Mouse (Mus musculus): Measurements from ENCODE around the gene Sc5d. TPM values are rescaled to one million over a fixed set of nuclear protein-coding genes. Genes with fewer than 3 reads are reported as not detected.

The Sc5d gene
- polyA plus RNA-seq, 1 experiment from 2014 or later = 41.0 TPM

GRCm38 (mm10) chr9:42275027-42275760 is 11.1 kb upstream of the Sc5d start:
- no peak overlapping the region for H3K9ac ChIP-seq (replicated peaks; ENCODE audit: low read depth)
- peak; percentile 55 for DNase-seq (ENCODE audit: low spot score)
- no peaks in the 10 kb centered on the region for H3K9me3 ChIP-seq (ENCODE audit: low read length)
- H3K27ac ChIP-seq (ENCODE audit: low read length) = no peak overlapping the region
- TF ChIP-seq EP300 (IDR thresholded peaks at IDR 0.05) (no peak), CTCF (IDR thresholded peaks at IDR 0.05) (peak; percentile 69)
- no peaks in the 10 kb centered on the region for H3K4me1 ChIP-seq (ENCODE audit: insufficient read depth, low read depth, low read length)
- H3K4me2 ChIP-seq (replicated peaks; ENCODE audit: low read depth, low read length) = no peak overlapping the region
- H3K36me3 ChIP-seq (ENCODE audit: insufficient read depth, low read length) = no peaks in the 10 kb centered on the region
- WGBS = 53% methylated on average over 13 of the region's 13 CpGs
- no peaks in the 10 kb centered on the region for H3K27me3 ChIP-seq (replicated peaks; ENCODE audit: insufficient read depth, low read length)
- no peak for ATAC-seq
- no peak overlapping the region for H3K4me3 ChIP-seq (ENCODE audit: low read depth, low read length)

GRCm38 (mm10) chr9:42273682-42274296 is 9.7 kb upstream of the Sc5d start:
- no peaks in the 10 kb centered on the region for H3K27me3 ChIP-seq (replicated peaks; ENCODE audit: insufficient read depth, low read length)
- ATAC-seq = no peak

GRCm38 (mm10) chr9:42273174-42273573 is 9.1 kb upstream of the Sc5d start:
- WGBS = 76% methylated on average over 3 of the region's 3 CpGs
- Histone ChIP-seq H3K9ac (replicated peaks; ENCODE audit: low read depth) (no peak overlapping the region), H3K36me3 (ENCODE audit: insufficient read depth, low read length) (no peaks in the 10 kb centered on the region), H3K27ac (ENCODE audit: low read length) (no peak overlapping the region), H3K4me3 (ENCODE audit: low read depth, low read length) (no peak overlapping the region), H3K4me2 (replicated peaks; ENCODE audit: low read depth, low read length) (no peak overlapping the region), H3K9me3 (ENCODE audit: low read length) (no peaks in the 10 kb centered on the region), H3K27me3 (replicated peaks; ENCODE audit: insufficient read depth, low read length) (no peaks in the 10 kb centered on the region), H3K4me1 (ENCODE audit: insufficient read depth, low read depth, low read length) (no peaks in the 10 kb centered on the region)
- DNase-seq (ENCODE audit: low spot score) = no peak
- no peak for ATAC-seq
- TF ChIP-seq EP300 (IDR thresholded peaks at IDR 0.05) = no peak
- no peak for TF ChIP-seq CTCF (IDR thresholded peaks at IDR 0.05)

More at GRCm38 (mm10) chr9:42273682-42274296, 9.7 kb upstream of the Sc5d start:
- Histone ChIP-seq H3K27ac (ENCODE audit: low read length) (no peak overlapping the region), H3K9me3 (ENCODE audit: low read length) (no peaks in the 10 kb centered on the region), H3K9ac (replicated peaks; ENCODE audit: low read depth) (no peak overlapping the region), H3K36me3 (ENCODE audit: insufficient read depth, low read length) (no peaks in the 10 kb centered on the region), H3K4me3 (ENCODE audit: low read depth, low read length) (no peak overlapping the region), H3K4me2 (replicated peaks; ENCODE audit: low read depth, low read length) (no peak overlapping the region), H3K4me1 (ENCODE audit: insufficient read depth, low read depth, low read length) (no peaks in the 10 kb centered on the region)
- WGBS = 93% methylated on average over 6 of the region's 6 CpGs
- no peak for DNase-seq (ENCODE audit: low spot score)
- TF ChIP-seq EP300 (IDR thresholded peaks at IDR 0.05) (no peak), CTCF (IDR thresholded peaks at IDR 0.05) (no peak)

- no peak for TF ChIP-seq CTCF (IDR thresholded peaks at IDR 0.05)
- TF ChIP-seq EP300 (IDR thresholded peaks at IDR 0.05) = no peak
- no peak for DNase-seq (ENCODE audit: low spot score)
- H3K4me2 ChIP-seq (replicated peaks; ENCODE audit: low read depth, low read length) = no peak overlapping the region
Observed at GRCm38 (mm10) chr9:42272690-42273089, 8.6 kb upstream of the Sc5d start.

GRCm38 (mm10) chr9:42271456-42271855 is 7.4 kb upstream of the Sc5d start:
- H3K9me3 ChIP-seq (ENCODE audit: low read length) = no peaks in the 10 kb centered on the region
- no peaks in the 10 kb centered on the region for H3K27me3 ChIP-seq (replicated peaks; ENCODE audit: insufficient read depth, low read length)
- TF ChIP-seq EP300 (IDR thresholded peaks at IDR 0.05) (no peak), CTCF (IDR thresholded peaks at IDR 0.05) (no peak)
- ATAC-seq = peak; percentile 26
- peak; percentile 69 for DNase-seq (ENCODE audit: low spot score)
- no peak overlapping the region for H3K4me3 ChIP-seq (ENCODE audit: low read depth, low read length)
- WGBS = 48% methylated on average over 5 of the region's 5 CpGs
- H3K4me2 ChIP-seq (replicated peaks; ENCODE audit: low read depth, low read length) = no peak overlapping the region
- H3K9ac ChIP-seq (replicated peaks; ENCODE audit: low read depth) = no peak overlapping the region
- no peak overlapping the region for H3K27ac ChIP-seq (ENCODE audit: low read length)
- no peaks in the 10 kb centered on the region for H3K4me1 ChIP-seq (ENCODE audit: insufficient read depth, low read depth, low read length)
- no peaks in the 10 kb centered on the region for H3K36me3 ChIP-seq (ENCODE audit: insufficient read depth, low read length)

More at GRCm38 (mm10) chr9:42272690-42273089, 8.6 kb upstream of the Sc5d start:
- Histone ChIP-seq H3K9ac (replicated peaks; ENCODE audit: low read depth) (no peak overlapping the region), H3K4me3 (ENCODE audit: low read depth, low read length) (no peak overlapping the region), H3K36me3 (ENCODE audit: insufficient read depth, low read length) (no peaks in the 10 kb centered on the region), H3K9me3 (ENCODE audit: low read length) (no peaks in the 10 kb centered on the region), H3K4me1 (ENCODE audit: insufficient read depth, low read depth, low read length) (no peaks in the 10 kb centered on the region), H3K27ac (ENCODE audit: low read length) (no peak overlapping the region), H3K27me3 (replicated peaks; ENCODE audit: insufficient read depth, low read length) (no peaks in the 10 kb centered on the region)
- WGBS = 58% methylated on average over 4 of the region's 4 CpGs
- ATAC-seq = no peak

- Histone ChIP-seq H3K9ac (replicated peaks; ENCODE audit: low read depth) (no peak overlapping the region), H3K4me2 (replicated peaks; ENCODE audit: low read depth, low read length) (no peak overlapping the region), H3K4me1 (ENCODE audit: insufficient read depth, low read depth, low read length) (no peaks in the 10 kb centered on the region), H3K4me3 (ENCODE audit: low read depth, low read length) (no peak overlapping the region), H3K27ac (ENCODE audit: low read length) (no peak overlapping the region), H3K9me3 (ENCODE audit: low read length) (no peaks in the 10 kb centered on the region), H3K36me3 (ENCODE audit: insufficient read depth, low read length) (no peaks in the 10 kb centered on the region), H3K27me3 (replicated peaks; ENCODE audit: insufficient read depth, low read length) (no peaks in the 10 kb centered on the region)
- WGBS = 90% methylated on average over 3 of the region's 3 CpGs
- DNase-seq (ENCODE audit: low spot score) (no peak), ATAC-seq (no peak)
- TF ChIP-seq CTCF (IDR thresholded peaks at IDR 0.05) = no peak
- no peak for TF ChIP-seq EP300 (IDR thresholded peaks at IDR 0.05)
Observed at GRCm38 (mm10) chr9:42270617-42271016, 6.6 kb upstream of the Sc5d start.
